Mouse (Mus musculus): ENCODE data around the gene Pogk. TPM values are rescaled to one million over a fixed set of nuclear protein-coding genes. Genes with fewer than 3 reads are reported as not detected.

Gene Pogk
- total RNA-seq, 2 experiments from 2014 or later = 27.9 to 32.7 TPM

Other genes starting within 250 kb of the Pogk start
- gene Mael, start 171.1 kb downstream of the Pogk start, total RNA-seq (2021) = not detected
- gene Ildr2, start 155.7 kb downstream of the Pogk start, total RNA-seq (2021) = 1 to 10 TPM; 3.4 to 3.5 TPM
- gene Tada1, start 30.8 kb downstream of the Pogk start, total RNA-seq (2021) = 10 to 100 TPM; 18.4 to 19.1 TPM
- not detected for gene Gm4846, start 87.7 kb upstream of the Pogk start, total RNA-seq (2021)
- not detected for gene Gm4847, start 237.8 kb upstream of the Pogk start, total RNA-seq (2021)